In the genomic region with DNA sequence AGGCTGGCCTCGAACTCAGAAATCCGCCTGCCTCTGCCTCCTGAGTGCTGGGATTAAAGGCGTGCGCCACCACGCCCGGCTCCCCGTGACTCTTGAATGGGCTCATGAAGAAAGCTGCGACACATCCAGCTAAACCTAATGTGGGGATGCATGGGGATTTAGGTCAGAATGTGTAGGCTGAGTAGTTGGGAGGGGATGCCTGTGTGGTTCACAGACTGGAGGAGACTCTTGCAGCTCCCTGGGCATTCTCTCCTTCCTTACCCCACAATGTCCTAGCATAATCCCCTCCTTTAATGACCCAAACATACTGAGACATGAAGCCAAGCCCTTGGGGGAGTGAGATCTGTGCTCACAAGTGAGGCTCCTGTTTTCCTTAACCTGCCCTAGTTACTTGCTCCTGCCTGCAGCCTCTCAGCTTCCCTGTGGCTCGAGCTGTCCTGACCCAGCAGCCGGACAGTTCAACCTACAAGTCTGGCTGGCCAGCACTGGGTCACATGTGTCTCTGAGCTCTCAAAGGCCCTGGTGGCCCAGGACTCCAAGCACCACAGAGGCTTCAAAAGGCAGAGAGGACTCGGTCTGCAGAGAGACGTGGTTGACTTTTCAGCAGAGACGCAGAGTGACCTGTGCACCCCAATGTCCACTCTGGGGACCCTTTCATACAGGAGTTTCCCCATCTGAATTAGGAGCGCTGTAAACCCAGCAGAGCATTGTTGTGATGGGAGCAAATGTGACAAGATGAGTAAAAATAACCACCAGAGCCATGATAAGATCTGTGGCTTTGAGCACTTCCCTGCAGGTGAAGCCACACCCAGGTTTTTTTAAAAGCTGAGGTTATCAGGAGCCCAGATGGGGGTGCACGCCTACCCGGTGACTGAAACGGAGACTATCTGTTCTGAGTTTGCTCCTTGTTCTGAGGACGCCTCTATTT, we compare ENCODE assay signal across 8 mouse cellular contexts. TPM values are rescaled to one million over a fixed set of nuclear protein-coding genes. Genes with fewer than 3 reads are reported as not detected.
DNase-seq lines count a peak whose midpoint lies in the region; ATAC-seq lines count a peak whose summit lies in the region.

No protein-coding gene starts in this region.

- ATAC-seq in CD4-positive, CD25-positive, alpha-beta regulatory T cell, adult 4 months: peak; percentile 74

- peak; percentile 65 for DNase-seq in A20 (ENCODE audit: low read depth, low spot score)
- peak; percentile 55 to 64 for DNase-seq in heart, adult 9 months (ENCODE audit: low spot score in 2 of 2)
- peak; percentile 53 to 79 for DNase-seq in kidney, postnatal 25 days
- DNase-seq in natural killer cell, adult 2 months (ENCODE audit: low spot score in 2 of 2): peak; percentile 69 to 72
- DNase-seq in right cerebral cortex, adult 18-20 months: no peak
- no peak for DNase-seq in ovary, adult 18-20 months (ENCODE audit: low spot score)
- DNase-seq in right cerebral cortex, postnatal 36 days (ENCODE audit: low spot score in 2 of 2): no peak

RNA-seq across cellular contexts. Expression of gene Gpr146, which starts 4.4 kb away (rescaled TPM):
- 10 to 100 TPM in 1 of 2 experiments, 1 to 10 TPM in 1; 8.1 to 11.3 TPM for polyA plus RNA-seq in CD4-positive, CD25-positive, alpha-beta regulatory T cell, adult 4 months (2017; shearing (Covaris generic))

RNA-seq across cellular contexts. Expression of gene C130050O18Rik, which starts 23.2 kb away (rescaled TPM):
- not detected for polyA plus RNA-seq in CD4-positive, CD25-positive, alpha-beta regulatory T cell, adult 4 months (2017; shearing (Covaris generic))

RNA-seq across cellular contexts. Expression of gene Cyp2w1, which starts 29.4 kb away (rescaled TPM):
- not detected for polyA plus RNA-seq in CD4-positive, CD25-positive, alpha-beta regulatory T cell, adult 4 months (2017; shearing (Covaris generic))

RNA-seq across cellular contexts. Expression of gene Cox19, which starts 30.6 kb away (rescaled TPM):
- 10 to 100 TPM; 49.9 to 52.2 TPM for polyA plus RNA-seq in CD4-positive, CD25-positive, alpha-beta regulatory T cell, adult 4 months (2017; shearing (Covaris generic))

RNA-seq across cellular contexts. Expression of gene Gper1, which starts 41.1 kb away (rescaled TPM):
- not detected for polyA plus RNA-seq in CD4-positive, CD25-positive, alpha-beta regulatory T cell, adult 4 months (2017; shearing (Covaris generic))

Comparison
In these comparisons a context has a peak if more than half of its experiments do, and no peak if none do; other contexts are left out.
1. DNase-seq: peak in A20 (single experiment), heart, adult 9 months (2 of 2), kidney, postnatal 25 days (2 of 2) and natural killer cell, adult 2 months (2 of 2); none in right cerebral cortex, adult 18-20 months (single experiment), ovary, adult 18-20 months (single experiment) and right cerebral cortex, postnatal 36 days (0 of 2).